Mouse (Mus musculus): ENCODE results near the gene Sort1. TPM values are rescaled to one million over a fixed set of nuclear protein-coding genes. Genes with fewer than 3 reads are reported as not detected.

Gene Sort1
- total RNA-seq, 1 experiment from 2014 or later: 24.7 TPM

DNA sequence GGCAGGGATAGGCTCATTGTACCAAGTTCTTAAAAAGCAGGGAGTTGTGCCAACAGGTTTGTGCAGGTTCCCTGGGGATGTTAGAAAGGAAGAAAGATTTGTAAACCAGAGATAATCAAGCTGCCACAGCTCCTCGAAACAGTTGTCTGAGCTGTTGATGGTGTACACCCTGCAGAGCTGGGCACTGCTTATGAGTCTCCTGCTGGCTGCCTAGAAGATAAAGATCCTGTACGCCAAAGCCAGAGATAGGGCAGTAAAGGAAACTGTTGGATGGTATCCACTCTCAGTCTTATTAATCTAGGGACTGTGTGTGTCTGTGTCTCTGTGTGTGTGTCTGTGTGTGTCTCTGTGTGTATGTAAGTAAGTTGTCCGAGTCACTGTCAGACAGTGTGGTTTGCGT, 37.8 kb downstream of the Sort1 start:
- ATAC-seq (ENCODE audit: extremely low read depth, insufficient number of reproducible peaks, low FRiP score, poor library complexity, severe bottlenecking): no peak

DNA sequence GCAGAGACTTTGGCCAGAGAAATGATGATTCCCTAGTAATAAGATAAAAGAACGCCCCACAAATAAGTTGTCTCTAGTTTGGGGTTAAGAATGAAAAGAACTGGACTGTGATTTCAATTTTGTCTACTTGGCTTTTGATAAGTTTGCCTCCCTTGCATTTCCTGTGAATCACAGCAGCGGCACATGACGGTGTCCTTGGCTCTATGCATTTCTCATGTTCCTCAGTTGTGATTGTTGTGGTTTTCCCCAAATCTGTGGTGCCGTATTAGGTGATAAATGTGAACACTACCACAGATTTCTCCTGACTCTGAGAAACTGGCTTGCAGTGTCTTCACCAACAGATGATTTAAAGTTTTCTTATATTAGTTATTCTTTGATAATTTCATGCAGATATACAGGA, 38.3 kb downstream of the Sort1 start:
- ATAC-seq (ENCODE audit: extremely low read depth, insufficient number of reproducible peaks, low FRiP score, poor library complexity, severe bottlenecking): no peak

DNA sequence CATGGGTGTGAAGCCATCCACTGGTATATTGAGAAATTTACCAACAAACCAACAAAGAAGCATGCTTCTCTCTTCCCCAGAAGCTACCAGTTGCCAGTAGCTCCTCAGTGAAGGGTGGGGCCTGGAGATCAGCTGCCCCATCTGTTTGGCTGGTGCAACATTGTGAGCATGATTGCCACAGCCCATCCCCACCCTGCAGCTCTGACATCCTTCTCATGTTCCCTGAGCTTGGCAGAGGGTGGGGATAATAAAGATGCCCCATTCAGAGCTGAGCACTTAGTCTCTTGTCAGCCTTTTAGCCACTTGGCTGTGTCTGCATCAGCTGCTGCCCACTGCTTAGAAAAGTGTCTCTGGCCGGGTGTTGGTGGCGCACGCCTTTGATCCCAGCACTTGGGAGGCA, 39.1 kb downstream of the Sort1 start:
- ATAC-seq (ENCODE audit: extremely low read depth, insufficient number of reproducible peaks, low FRiP score, poor library complexity, severe bottlenecking): no peak

DNA sequence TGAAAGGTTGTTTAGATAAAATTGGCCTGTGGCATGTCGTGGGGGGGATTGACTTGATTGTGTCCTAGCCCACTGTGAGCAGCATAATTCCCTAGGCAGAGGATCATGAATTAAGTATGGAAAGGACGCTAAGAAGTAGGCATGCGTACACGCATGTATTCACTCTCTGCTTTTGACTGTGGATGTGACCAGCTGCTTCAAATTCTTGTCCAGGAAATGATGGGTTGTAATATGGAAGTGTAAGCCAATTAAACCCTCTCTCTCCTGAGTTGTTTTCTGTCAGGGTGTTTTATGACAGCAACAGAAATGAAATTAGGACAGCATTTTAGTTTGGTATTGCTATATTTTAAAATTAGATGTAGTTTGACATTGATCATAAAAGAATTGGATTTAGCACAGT, 41.0 kb downstream of the Sort1 start:
- no peak for ATAC-seq (ENCODE audit: extremely low read depth, insufficient number of reproducible peaks, low FRiP score, poor library complexity, severe bottlenecking)

DNA sequence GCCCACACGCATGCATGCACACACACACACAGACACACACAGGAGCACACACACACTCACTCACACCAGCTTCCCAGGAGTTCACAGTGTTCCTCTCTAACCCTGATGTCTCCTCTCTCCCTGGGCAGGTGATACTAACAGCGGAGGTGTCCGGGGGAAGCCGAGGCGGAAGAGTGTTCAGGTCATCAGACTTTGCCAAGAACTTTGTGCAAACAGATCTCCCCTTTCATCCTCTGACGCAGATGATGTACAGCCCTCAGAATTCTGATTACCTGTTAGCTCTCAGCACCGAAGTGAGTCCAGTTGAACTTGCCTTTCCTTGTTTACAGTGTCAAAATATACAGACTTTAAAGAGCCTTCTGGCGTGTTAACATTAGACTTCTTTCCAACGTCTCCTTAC, 41.6 kb downstream of the Sort1 start:
- no peak for ATAC-seq (ENCODE audit: extremely low read depth, insufficient number of reproducible peaks, low FRiP score, poor library complexity, severe bottlenecking)

DNA sequence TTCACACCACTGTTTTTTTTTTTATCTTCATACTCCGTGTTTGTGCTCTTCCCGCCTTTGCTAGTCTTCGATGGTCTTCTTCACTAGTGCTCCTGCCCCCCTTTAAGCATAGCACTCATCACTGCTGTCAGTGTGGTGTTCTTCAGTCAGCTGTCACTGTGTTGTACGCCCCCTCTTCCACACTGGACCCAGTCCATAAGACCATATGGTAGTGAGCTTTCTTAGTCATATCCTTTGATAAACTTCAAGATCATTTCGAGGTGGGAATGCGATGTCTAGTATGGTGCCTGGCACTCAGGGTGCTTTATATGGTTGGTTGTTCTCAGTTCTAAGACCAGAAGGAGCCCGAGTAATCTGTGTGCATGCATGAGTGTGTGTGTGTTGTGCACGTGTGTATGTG, 43.4 kb downstream of the Sort1 start:
- ATAC-seq (ENCODE audit: extremely low read depth, insufficient number of reproducible peaks, low FRiP score, poor library complexity, severe bottlenecking): no peak

DNA sequence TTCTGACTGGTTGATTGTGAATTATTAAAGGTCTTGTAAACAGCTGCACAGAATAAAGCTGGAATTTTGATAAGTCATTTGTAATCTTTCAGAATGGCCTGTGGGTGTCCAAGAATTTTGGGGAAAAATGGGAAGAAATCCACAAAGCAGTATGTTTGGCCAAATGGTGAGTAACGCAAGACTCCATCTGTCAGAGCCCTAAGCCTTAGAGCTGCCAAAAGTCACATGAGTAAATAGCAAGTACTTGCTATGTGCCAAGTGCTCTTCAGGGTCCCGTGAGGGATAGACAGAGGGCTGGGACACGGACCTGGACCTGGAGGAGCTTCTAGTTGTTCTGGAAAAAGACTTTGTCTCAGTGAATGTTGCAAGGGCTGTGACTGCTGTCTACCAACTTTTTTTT, 44.0 kb downstream of the Sort1 start:
- ATAC-seq (ENCODE audit: extremely low read depth, insufficient number of reproducible peaks, low FRiP score, poor library complexity, severe bottlenecking): no peak

DNA sequence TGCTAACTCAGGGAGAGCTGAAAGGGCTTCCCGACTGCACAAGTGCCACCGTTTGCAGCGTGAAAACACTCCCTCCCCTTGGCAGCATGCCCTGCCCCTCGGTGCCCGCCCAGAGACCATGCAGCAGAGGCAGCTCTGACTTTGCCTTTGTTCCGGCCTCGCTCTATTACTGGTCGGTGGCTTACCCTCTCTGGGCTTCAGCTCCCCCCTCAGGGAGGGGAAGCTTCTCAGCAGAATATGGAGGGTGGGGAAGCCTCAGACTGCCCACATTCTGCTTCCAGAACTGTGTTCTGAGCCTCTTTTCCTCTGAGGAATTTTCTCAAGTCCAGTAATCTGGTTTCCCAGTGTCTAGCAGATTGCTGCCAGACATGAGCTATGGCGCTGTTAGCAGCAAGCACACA, 44.6 kb downstream of the Sort1 start:
- ATAC-seq (ENCODE audit: extremely low read depth, insufficient number of reproducible peaks, low FRiP score, poor library complexity, severe bottlenecking): no peak

DNA sequence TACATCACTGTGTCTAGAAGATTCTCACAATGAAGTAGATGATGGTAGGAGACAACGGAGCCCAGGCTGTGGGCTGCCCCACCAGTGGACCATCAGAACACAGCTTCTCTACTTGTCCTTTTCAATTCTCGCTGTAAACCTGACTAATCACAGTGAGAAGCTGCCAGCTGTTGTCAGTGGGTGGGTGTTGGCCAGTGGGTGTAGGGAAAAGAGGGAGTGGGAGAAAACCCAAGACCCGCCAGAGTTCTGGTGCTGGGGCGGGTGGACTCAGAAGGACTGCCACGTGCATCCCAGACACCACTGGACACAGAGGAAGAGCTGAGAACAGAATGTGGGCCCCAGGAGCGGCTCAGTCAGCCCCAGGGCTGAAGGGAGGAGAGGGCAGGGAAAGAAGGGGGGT, 46.9 kb downstream of the Sort1 start:
- no peak for ATAC-seq (ENCODE audit: extremely low read depth, insufficient number of reproducible peaks, low FRiP score, poor library complexity, severe bottlenecking)

DNA sequence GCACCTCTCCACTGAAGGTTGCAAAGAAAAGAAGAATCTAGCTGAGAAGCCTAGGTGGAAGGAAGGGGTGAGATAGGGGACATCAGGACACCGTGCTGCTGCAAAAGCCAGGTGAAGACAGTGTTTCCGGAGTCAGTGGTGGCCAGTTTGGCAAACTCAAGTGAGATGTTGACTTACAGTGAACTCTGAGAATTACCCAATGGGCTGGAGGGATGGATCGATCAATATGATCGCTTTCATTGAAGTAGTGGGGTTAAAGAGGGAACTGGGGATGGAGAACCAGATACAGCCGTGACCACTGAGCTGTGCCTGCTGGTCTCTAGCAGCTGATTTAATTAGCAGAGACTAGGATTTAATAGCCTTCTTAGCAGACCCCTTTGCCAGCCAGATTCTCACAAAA, 53.0 kb downstream of the Sort1 start:
- ATAC-seq (ENCODE audit: extremely low read depth, insufficient number of reproducible peaks, low FRiP score, poor library complexity, severe bottlenecking): no peak

DNA sequence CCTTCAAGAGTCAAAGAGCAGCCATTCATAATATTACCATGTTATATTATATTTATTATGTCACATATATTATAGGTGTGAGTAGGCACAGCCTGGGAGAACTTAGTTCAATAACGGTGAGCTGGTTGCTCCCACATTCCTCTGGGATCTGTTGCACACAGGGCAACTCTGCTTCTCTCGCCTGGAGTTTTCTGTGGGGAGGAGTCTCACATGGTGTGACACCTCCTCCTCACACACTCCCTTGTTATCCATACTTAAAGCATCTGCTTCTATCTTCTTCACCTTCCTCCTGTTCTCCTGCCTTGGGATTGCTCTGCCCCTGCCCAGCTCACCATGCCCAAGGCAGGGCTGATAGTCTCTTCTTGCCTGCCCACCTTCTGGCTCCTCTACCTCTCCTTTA, 57.2 kb downstream of the Sort1 start:
- ATAC-seq (ENCODE audit: extremely low read depth, insufficient number of reproducible peaks, low FRiP score, poor library complexity, severe bottlenecking): no peak

DNA sequence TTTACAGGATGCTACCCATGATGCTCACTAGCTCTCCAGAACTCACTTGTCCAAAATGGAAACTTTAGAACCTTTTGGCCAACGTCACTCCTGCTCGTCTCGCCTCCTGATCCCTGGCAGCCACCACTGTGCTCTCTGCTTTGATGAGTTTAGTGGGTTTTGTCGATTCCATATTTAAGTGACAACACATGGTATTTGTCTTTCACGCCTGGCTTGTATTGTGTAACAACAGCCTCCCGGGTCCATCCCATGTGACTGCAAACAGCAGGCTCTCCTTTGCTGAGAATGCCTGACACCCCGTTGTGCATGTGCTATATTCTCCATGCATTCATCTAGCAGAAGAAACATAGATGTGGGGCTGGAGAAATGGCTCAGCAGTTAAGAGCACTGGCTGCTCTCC, 58.3 kb downstream of the Sort1 start:
- no peak for ATAC-seq (ENCODE audit: extremely low read depth, insufficient number of reproducible peaks, low FRiP score, poor library complexity, severe bottlenecking)

DNA sequence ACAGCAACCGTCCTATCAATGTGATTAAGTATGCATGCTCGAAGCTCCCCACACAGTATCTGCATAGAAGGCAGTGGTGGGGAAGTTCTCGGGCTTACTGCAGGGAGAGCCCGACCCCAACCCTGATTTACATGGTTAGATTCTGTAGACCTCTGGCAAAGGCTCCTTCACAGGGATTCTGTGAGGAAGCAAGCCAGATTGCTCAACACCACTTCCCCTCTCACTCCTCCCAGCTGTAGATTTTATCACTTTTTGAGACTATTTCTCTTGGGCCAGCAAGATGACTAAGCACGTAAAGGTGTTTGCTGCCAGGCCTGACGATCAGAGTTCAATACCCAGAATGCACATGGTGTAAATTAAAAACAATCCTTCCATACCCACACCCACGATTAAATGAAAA, 62.0 kb downstream of the Sort1 start:
- ATAC-seq (ENCODE audit: extremely low read depth, insufficient number of reproducible peaks, low FRiP score, poor library complexity, severe bottlenecking): no peak

DNA sequence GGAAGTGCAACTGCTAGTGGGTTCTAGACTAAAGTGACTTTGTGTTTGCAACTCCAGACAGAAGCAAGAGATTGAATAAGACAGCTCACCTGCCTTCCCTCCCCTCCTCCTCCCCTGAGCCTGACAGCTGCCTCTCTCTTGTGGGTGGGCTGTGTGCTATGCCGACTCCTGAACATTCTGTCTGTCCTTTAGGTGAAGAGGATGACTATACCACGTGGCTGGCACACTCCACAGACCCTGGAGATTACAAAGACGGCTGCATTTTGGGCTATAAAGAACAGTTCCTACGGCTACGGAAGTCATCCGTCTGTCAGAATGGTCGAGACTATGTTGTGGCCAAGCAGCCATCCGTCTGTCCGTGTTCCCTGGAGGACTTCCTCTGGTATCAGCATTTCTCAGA, 64.5 kb downstream of the Sort1 start:
- ATAC-seq (ENCODE audit: extremely low read depth, insufficient number of reproducible peaks, low FRiP score, poor library complexity, severe bottlenecking): no peak

DNA sequence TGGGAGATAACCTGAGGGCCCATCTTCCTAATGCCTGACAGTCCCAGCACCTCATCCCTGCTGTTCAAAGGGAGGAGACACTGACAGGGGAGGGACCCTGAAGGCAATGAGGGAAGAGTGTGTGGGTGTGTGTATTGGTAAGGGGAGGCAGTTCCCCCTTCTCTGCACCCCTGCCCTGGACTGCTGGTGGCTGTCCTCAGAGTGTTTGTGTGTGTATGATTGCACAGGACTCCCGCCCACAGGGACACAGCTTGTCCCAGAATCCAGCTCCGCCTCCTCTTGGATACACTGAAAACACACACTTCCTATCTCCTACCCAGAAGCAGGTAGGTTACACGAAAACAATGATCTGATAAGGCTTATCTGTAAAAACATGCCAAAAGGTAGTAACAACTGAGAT, 71.4 kb downstream of the Sort1 start:
- ATAC-seq (ENCODE audit: extremely low read depth, insufficient number of reproducible peaks, low FRiP score, poor library complexity, severe bottlenecking): no peak

DNA sequence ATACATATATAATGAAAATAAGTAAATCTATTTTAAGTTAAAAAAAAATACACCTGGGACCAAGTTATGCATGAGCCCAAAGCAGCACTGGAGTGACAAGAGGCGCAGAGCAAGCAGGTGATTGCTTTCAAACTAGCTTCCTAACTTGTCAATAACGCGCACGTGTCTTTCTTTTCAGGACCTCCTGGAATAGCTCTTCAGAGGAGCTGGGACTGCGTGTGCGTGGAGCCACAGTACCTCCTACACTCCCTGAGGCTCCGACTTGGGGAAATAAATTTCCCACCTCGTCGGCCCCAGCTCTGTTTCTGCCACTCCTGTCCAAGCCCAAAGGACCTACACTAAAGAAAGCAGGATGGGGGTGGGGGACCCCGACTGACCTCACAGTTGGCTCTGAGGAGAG, 73.2 kb downstream of the Sort1 start:
- ATAC-seq (ENCODE audit: extremely low read depth, insufficient number of reproducible peaks, low FRiP score, poor library complexity, severe bottlenecking): no peak

DNA sequence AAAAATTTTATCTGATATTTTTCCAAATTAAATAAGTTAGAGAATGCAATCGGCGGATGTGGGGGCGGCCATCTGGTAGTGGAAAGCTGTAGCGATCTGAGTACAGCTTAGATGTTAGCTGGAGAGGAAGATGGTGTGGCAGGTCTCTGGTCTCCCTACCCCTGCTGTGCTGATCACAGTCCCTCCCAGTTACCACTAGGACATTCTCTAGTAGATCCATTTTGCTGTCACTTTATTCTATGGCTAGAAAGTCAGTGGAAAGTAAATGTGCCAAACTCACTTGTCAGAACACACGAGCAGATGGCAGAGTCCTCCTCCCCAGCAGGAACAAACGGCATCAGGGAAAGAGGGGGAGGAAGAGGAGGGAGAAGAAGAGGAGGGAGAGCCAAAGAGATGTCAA, 74.6 kb downstream of the Sort1 start:
- ATAC-seq (ENCODE audit: extremely low read depth, insufficient number of reproducible peaks, low FRiP score, poor library complexity, severe bottlenecking): no peak

DNA sequence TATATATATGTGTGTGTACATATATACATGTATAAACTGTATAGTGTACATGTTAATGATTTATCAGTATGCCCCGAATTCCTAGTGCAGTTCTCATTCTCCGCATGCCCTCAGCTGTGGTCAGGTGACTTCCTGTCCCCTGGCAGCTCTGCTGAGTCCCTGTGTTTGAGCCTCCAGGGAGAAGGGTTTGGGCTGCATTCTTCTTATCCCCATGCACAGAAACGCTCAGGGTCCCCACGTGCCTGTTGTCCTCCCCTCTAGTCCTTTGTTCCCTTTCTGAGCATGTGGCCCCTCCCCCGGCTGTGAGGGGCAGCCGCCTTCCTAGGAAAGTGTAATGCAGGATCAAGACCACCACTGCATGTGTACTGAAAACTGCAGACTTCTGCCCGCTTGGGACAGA, 77.0 kb downstream of the Sort1 start:
- ATAC-seq (ENCODE audit: extremely low read depth, insufficient number of reproducible peaks, low FRiP score, poor library complexity, severe bottlenecking): no peak

DNA sequence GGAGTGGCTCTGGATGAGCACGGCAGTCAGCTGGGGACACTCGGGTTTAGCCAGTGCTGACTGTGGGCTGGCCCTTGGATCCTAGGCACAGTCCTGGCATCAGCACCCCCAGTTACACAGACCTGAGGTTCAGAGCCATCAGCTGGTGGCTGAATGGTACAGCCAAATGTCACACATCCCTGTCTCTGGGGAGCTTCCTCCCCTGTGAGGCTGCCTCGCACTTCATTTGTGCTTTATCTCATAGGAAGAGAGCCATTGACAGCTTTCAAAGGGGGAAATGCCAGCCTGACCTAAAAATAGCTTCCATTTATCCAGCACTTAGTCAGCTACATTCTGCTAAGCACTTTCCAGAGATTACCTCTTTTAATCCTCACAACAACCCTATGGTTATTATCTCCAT, 79.7 kb downstream of the Sort1 start:
- no peak for ATAC-seq (ENCODE audit: extremely low read depth, insufficient number of reproducible peaks, low FRiP score, poor library complexity, severe bottlenecking)

DNA sequence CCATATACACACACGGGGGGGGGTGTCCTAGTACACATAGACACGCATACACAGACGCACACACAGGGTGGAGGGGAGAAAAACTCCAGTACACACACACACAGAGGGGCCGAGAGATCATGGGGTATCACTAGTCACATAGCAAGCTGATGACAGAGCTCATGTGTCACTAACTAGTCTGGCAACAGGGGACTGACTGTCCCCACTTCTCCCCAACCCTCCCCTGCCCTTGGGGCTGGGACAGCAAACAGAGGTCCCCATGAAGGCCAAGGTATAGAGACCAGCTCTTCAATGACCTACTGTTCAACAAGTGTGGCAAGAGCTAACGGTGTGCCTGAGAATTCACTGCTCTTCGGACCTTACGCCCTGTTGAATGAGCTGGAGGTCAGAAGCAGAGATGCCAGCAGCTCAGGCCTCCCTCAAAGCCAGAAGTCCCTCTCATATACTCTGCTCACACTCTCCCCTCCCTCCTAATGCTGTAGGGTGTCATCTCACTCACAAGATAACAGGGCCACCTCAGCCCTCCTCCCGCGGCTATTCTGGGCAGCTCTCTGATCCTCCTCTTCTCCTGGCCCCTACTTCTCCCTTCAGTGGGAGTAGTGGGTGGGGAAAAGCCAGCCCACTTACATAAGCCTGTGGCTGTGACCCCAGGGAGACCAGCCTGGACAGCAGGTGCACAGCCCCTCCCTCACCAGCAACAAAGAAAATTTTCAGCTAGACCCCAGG, 80.6 kb downstream of the Sort1 start, which contains the start of gene Mybphl:
Mybphl (plus strand) TSS at position 642 of the 726 bp plus-strand sequence.
- ATAC-seq (ENCODE audit: extremely low read depth, insufficient number of reproducible peaks, low FRiP score, poor library complexity, severe bottlenecking): no peak

DNA sequence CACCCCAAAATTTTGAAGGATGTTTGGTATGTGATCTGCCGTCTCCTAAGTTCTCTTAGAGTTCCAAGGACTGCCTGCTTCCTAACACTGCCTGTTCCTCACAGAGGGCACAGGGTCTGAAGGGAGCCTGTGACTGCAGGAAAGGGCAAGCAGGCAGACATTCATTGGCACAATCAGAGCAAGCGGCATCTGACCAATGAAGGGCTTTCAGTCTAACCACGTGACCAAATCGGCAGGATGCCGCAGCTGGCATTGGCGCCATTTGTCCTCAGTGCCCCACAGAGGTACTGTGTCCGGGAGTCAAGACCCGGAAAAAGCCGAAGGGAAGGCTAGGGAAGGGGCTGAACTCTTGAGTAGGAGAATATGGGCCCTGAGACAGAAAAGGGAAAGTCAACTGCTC, 83.3 kb downstream of the Sort1 start:
- no peak for ATAC-seq (ENCODE audit: extremely low read depth, insufficient number of reproducible peaks, low FRiP score, poor library complexity, severe bottlenecking)

Data from neutrophil, adult 5-6 weeks (primary cell).